Mouse (Mus musculus) layer of hippocampus, adult 18-20 months (tissue): ENCODE data around the gene Bcat2. TPM values are rescaled to one million over a fixed set of nuclear protein-coding genes. Genes with fewer than 3 reads are reported as not detected.
"Not testable (repeated sequence)": the region's sequence is repeated elsewhere in the genome, so short reads cannot be mapped to it uniquely, and the experiment has no call there.

Source experiments
- DNase-seq, 2 experiments: peaks; one replicate each; pipeline ENCODE4 v3.0.0; 2022; ENCODE audit warnings: low spot score in 2 of 2
- long read RNA-seq: library from polyadenylated mRNA; stranded (forward); transcript quantifications from one replicate; pipeline ENCODE4 v2.0.0, GENCODE M21; 2021
- total RNA-seq, 2 experiments: library from RNA; stranded (reverse); gene quantifications; 2 replicates each; pipeline ENCODE4 v1.2.3; 2021

Gene Bcat2
- total RNA-seq = 10 to 100 TPM; 23.3 to 26.0 TPM
- long read RNA-seq, transcript Bcat2-201 (11 exons, 1,772 nt) = major isoform, 6 of 11 reads
- long read RNA-seq, partial matches to known transcripts = 1 of 11 reads
- long read RNA-seq, other reads (novel, unspliced or antisense) = 4 of 11 reads

GRCm38 (mm10) chr7:45570103-45570741, at the start of gene Bcat2:
TSS of gene Bcat2 (plus strand) at chr7:45570153.
- DNase-seq = peak; percentile 43 to 64

- DNase-seq = no peak
Observed at GRCm38 (mm10) chr7:45520605-45521004, 49.3 kb upstream of the Bcat2 start.

GRCm38 (mm10) chr7:45521728-45522184, 48.2 kb upstream of the Bcat2 start:
- peak; percentile 85 to 94 for DNase-seq

GRCm38 (mm10) chr7:45522194-45522752, 47.7 kb upstream of the Bcat2 start:
- no peak for DNase-seq

- no peak for DNase-seq
Observed at GRCm38 (mm10) chr7:45522957-45523676, 46.8 kb upstream of the Bcat2 start.

- DNase-seq = no peak
Observed at GRCm38 (mm10) chr7:45523678-45524170, 46.2 kb upstream of the Bcat2 start.

- DNase-seq = no peak
Observed at GRCm38 (mm10) chr7:45524841-45525621, 44.9 kb upstream of the Bcat2 start.

- peak; percentile 87 to 97 for DNase-seq
Observed at GRCm38 (mm10) chr7:45525809-45526473, 44.0 kb upstream of the Bcat2 start, which contains the start of the genes Ppp1r15a and Plekha4. TSS of gene Ppp1r15a (minus strand) at chr7:45526268. TSS of gene Plekha4 (plus strand) at chr7:45526330.

GRCm38 (mm10) chr7:45526474-45527120, 43.4 kb upstream of the Bcat2 start:
- DNase-seq = no peak

GRCm38 (mm10) chr7:45527169-45527568, 42.8 kb upstream of the Bcat2 start:
- not testable (repeated sequence) for DNase-seq

- DNase-seq = no peak
Observed at GRCm38 (mm10) chr7:45529461-45529860, 40.5 kb upstream of the Bcat2 start.

GRCm38 (mm10) chr7:45530643-45531042, 39.3 kb upstream of the Bcat2 start:
- no peak for DNase-seq

- no peak for DNase-seq
Observed at GRCm38 (mm10) chr7:45535676-45536075, 34.3 kb upstream of the Bcat2 start.

GRCm38 (mm10) chr7:45537602-45538001, 32.4 kb upstream of the Bcat2 start:
- no peak for DNase-seq

- DNase-seq = peak in 1 of 2 experiments; percentile 81
Observed at GRCm38 (mm10) chr7:45538163-45539041, 31.6 kb upstream of the Bcat2 start.

GRCm38 (mm10) chr7:45539095-45539494, 30.9 kb upstream of the Bcat2 start:
- DNase-seq = no peak

- DNase-seq = no peak
Observed at GRCm38 (mm10) chr7:45540213-45540612, 29.7 kb upstream of the Bcat2 start.

- no peak for DNase-seq
Observed at GRCm38 (mm10) chr7:45544525-45544924, 25.4 kb upstream of the Bcat2 start.
